Mouse (Mus musculus): ENCODE results near the gene Zbtb25. TPM values are rescaled to one million over a fixed set of nuclear protein-coding genes. Genes with fewer than 3 reads are reported as not detected.

Gene Zbtb25
- 6.9 TPM for polyA plus RNA-seq (2014; fragmentation: Illumina TruSeq; extraction: RNeasy Lipid Tissue Mini Kit (QIAGEN cat#74804); ENCODE audit: low read depth, low replicate concordance)

DNA sequence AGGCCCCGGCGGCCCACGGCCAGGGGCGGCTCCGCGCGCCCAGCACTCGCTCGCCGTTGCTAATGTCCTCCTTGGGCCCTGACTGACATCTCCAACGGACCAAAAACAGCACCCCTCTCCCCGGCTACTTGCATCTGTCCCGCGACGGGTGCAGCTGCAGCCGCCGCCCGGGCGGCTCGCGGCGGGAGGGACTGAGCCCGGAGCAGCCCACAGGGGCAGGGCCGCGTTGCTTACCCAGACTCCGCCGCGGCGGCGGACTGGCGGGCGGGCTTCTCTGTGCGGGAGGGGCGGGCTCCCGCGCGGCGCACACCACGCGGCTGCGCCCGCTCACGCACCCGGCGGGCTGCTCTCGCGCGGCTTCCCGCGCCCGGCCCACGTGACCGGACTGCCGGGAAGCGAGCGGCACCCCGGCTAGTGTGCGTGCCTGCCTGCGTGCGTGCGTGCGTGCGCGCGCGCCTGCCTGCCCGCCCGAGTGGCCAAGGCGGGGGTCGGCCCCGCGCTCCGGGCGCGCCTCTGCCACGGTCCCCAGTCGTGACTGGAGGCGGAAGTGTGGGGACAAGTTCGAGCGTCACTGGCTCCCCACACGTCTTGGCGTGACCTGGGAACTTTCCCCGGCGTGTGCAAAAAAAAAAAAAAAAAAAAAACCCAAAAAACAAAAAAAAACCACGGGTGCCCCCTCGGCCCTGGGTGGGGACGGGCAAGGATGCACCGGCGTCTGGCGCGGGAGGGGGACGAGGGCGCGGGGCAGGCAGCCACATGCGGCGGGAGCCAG lies at the start of gene Zbtb25:
Gene Zbtb25 (minus strand): TSS at position 397 of the 772 bp plus-strand sequence.

GRCm38 (mm10) chr12:76417433-76417854 lies 48.0 kb upstream of the Zbtb25 start, which contains the start of gene Ppp1r36:
Gene Ppp1r36, plus strand, starts transcription at chr12:76417538.

GRCm38 (mm10) chr12:76403886-76404537 lies 34.6 kb upstream of the Zbtb25 start, which contains the start of gene Hspa2:
Gene Hspa2, plus strand, starts transcription at chr12:76404176.

DNA sequence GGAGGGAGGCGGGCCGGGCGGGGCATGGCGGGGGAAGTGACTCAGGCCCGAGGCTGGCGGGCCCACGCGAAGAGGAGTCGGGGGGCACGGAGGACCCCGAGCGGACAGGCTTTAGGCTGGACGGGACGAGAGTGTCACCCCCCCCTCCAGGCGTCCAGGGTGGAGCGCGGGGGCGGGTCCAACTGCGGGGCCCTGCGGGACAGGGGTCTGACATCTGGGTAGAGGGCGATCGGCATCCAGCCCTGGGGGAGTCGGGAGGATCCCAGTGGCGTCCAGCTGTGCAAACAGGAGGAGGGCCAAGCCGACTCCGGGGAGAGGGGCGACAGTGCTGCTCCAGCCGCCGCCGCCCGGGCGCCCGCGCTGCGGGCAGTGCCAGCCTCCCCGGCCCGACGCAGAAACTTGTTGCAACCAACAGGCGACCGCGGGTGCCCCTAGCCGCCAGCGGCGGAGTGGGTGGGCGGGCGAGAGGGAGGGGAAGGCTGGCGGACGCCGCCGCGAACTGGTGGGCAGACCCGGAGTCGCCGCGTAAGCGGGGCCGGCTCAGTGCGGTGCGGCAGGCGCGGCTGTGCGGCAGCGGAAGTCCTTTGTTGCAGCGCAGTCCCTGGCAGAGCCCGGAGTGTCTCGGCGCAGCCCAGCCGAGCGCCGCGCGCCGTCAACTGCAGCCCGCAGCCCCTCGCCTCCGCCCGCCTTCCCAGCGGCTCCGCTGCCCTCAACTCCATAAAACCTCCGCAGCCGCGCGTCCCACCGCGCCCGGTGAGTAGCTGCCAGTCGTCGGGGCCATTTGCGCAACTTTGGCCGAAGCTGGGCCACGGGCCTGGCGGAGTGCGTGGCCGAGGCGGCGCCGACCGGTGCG lies 802 bp upstream of the Zbtb25 start, which contains the start of gene Zbtb1:
Gene Zbtb1 (plus strand): TSS at position 289 of the 853 bp plus-strand sequence.

DNA sequence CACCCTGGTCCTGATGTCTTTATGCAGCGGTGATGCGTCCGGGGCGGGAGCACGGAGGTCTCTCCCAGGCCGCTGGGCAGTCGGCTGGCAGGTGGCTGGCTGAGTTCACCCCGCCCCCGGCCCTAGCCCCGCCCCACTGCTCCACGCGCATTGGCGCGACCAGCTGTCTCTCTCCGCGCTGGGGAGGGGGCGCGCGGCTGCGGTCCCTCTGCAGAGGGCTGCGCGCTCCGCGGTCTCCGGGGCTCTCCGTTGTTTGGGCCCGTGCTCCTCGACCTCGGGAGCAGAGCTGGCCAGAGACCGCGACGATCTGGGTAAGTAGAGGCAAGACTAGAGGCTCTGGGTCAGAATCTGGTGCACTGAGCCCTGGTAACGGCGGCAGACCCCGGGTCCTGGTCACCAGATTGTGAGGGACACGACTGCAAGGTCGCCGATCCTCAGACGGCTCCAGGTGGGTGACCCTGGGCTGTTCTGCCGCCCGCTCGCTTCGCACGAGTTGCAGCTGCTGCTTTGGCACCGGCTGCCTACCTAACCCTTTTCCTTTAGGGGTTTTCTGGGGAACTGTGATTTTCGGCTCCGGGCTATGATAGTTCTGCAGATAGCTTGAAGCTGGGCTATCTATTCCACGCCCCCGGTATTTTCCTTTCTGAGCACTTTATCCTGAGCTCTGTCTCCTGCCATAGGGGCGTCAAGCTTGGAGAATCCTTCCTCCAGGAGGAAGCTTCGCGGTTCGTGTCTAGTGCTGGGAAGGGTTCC lies 44.5 kb downstream of the Zbtb25 start, which contains the start of gene Akap5:
Gene Akap5 (plus strand): TSS at position 213 of the 753 bp plus-strand sequence.

Other genes starting within 250 kb of the Zbtb25 start
- gene Esr2, start 192.3 kb downstream of the Zbtb25 start, polyA plus RNA-seq (2014; fragmentation: Illumina TruSeq; extraction: RNeasy Lipid Tissue Mini Kit (QIAGEN cat#74804); ENCODE audit: low read depth, low replicate concordance): 0.13 TPM
- not detected for gene Tex21, start 122.9 kb downstream of the Zbtb25 start, polyA plus RNA-seq (2014; fragmentation: Illumina TruSeq; extraction: RNeasy Lipid Tissue Mini Kit (QIAGEN cat#74804); ENCODE audit: low read depth, low replicate concordance)
- 24.1 TPM for gene Mthfd1, start 114.3 kb downstream of the Zbtb25 start, polyA plus RNA-seq (2014; fragmentation: Illumina TruSeq; extraction: RNeasy Lipid Tissue Mini Kit (QIAGEN cat#74804); ENCODE audit: low read depth, low replicate concordance)
- 1.0 TPM for gene Akap5, start 44.7 kb downstream of the Zbtb25 start, polyA plus RNA-seq (2014; fragmentation: Illumina TruSeq; extraction: RNeasy Lipid Tissue Mini Kit (QIAGEN cat#74804); ENCODE audit: low read depth, low replicate concordance)
- 2.6 TPM for gene Zbtb1, start 664 bp upstream of the Zbtb25 start, polyA plus RNA-seq (2014; fragmentation: Illumina TruSeq; extraction: RNeasy Lipid Tissue Mini Kit (QIAGEN cat#74804); ENCODE audit: low read depth, low replicate concordance)
- 4.3 TPM for gene Hspa2, start 34.6 kb upstream of the Zbtb25 start, polyA plus RNA-seq (2014; fragmentation: Illumina TruSeq; extraction: RNeasy Lipid Tissue Mini Kit (QIAGEN cat#74804); ENCODE audit: low read depth, low replicate concordance)
- gene Ppp1r36, start 47.9 kb upstream of the Zbtb25 start, polyA plus RNA-seq (2014; fragmentation: Illumina TruSeq; extraction: RNeasy Lipid Tissue Mini Kit (QIAGEN cat#74804); ENCODE audit: low read depth, low replicate concordance): not detected
- gene Plekhg3, start 161.3 kb upstream of the Zbtb25 start, polyA plus RNA-seq (2014; fragmentation: Illumina TruSeq; extraction: RNeasy Lipid Tissue Mini Kit (QIAGEN cat#74804); ENCODE audit: low read depth, low replicate concordance): 11.1 TPM

All from heart, adult 10 weeks (tissue).